Mouse (Mus musculus) adrenal gland (tissue): Measurements from ENCODE around the gene Zcchc4.

Experiments used
- intact Hi-C: fragments of 180-260 bp; cut with DNase I; formaldehyde crosslinking; loops from one replicate; pipeline ENCODE4 v1.15.1; 2025

The Zcchc4 gene

DNA sequence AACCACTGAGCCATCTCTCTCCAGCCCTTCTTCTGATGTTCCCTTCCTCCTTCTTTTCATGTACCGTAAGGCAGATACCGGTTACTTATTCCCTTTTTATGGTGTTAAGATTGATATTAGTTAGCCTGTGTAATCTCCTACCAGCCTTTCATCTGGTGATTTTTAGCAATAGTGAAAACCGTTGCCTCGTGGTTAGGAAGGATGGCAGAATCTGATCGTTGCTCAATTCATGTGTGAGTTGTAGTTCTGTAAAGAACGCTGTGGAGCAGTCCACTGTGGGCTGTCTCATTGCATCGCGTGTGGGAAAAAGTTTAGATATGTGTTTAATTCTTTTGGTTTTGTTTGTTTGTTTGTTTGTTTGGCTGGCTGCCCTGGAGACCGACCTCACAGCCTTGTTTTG lies 18.0 kb downstream of the Zcchc4 start:
- intact Hi-C loops, result no loop called here

GRCm38 (mm10) chr5:52794109-52794508 lies 18.9 kb downstream of the Zcchc4 start:
- intact Hi-C loops, result no loop called here

GRCm38 (mm10) chr5:52799274-52799985 lies 24.2 kb downstream of the Zcchc4 start:
- intact Hi-C loops, result no loop called here

GRCm38 (mm10) chr5:52805801-52806200 lies 30.6 kb downstream of the Zcchc4 start:
- intact Hi-C loops, result no loop called here

DNA sequence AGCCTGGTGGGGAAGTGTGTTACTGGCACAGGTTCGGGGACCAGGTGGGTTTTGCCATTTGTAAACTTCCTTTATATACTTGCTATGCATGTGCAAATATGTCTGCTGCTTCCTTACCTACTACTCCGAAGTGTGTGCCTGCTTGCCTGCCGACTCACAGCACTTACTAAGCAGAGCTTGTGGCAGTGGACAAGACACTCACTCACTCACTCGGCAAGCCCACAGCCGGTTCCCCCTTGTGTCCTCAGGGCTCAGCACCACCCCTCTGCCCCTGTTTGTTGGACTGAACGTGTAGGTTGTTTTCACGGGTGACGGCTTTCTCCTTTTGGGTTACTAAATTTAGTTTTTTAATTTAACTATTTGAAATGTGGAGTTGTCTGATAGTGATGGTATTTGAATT lies 31.1 kb downstream of the Zcchc4 start:
- intact Hi-C loops, result no loop called here

DNA sequence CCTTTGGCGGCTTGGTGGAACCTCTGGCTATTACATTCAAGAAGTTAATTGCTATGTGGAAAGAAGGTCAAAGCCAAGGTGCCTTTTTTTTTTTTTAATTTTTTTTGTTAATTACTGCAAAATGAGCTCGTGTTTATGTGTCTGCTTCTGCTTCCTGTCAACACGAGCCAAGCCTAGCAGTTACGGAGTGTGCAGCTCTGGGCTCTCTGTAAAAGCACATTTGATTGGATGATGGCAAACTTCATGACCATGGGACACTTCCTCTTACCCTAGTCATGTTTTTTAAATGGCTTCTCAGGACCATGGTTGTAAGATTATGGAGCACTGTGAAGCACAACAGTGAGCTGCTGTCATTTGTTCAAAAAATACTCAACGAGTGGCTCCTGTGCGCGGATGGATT lies 31.8 kb downstream of the Zcchc4 start:
- intact Hi-C loops, result no loop called here

DNA sequence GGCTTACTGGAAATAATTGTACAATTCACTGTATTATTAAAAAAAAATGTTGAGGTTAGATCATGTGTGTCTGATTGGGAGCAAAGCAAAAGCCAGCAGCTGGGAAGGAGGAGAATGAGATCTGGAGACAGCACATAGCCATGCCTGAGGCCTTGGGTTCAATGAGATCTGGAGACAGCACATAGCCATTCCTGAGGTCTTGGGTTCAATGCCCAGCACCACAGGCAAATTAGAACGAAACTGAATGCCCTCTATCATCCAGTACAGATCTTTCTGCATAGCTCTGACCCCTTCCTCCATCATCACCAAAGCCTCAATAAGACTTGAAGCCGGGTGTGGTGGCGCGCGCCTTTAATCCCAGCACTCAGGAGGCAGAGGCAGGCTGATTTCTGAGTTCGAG lies 35.2 kb downstream of the Zcchc4 start:
- intact Hi-C loops, result loop anchor here (10.0 kb wide), 1 partner anchor 146 kb away; the partner anchor contains the start of gene Sepsecs

DNA sequence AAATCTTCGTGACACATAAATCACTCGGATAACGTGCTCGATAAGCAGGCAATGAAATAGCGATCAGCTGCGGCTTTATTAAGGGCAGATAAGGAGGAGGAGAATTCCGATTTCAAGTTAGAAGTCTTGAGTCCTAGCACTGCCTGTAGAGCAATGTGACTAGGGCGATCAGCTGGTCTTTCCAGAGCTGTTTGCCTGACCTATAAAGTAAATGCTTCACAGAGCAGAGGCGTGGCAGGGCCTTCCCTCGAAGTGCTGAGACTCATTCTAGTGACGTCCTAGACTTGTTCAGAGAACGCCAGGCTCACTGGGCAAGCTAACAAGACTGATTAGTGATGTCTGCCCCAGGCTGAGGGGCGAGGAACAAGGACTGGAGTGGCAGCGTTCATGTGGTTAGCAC lies 35.8 kb downstream of the Zcchc4 start:
- intact Hi-C loops, result loop anchor here (10.0 kb wide), 1 partner anchor 146 kb away; the partner anchor contains the start of gene Sepsecs

DNA sequence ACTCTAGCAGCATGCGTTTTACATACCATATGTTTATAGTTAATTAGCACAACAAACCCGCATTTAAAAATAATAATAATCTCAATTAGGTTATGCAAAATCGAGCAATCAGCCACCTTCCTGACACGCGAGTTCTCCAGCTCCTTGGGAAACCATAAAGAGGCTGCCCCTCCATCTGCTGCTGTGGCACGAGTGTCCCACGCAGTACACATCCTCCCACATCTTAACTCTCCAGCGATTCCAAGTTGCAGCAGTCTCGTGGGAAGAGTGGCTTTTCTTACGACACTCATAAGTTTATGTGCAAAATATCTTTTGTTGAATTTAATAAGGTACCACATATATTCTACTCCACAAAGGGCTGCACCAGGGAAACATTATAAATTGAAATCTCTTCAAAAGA lies 37.2 kb downstream of the Zcchc4 start:
- intact Hi-C loops, result loop anchor here (10.0 kb wide), 1 partner anchor 148 kb away; the partner anchor contains the start of gene Sepsecs

- intact Hi-C loops, result loop anchor here (10.0 kb wide), 1 partner anchor 149 kb away; the partner anchor contains the start of gene Sepsecs
These were observed 38.1 kb downstream of the Zcchc4 start for GRCm38 (mm10) chr5:52813312-52813711.

- intact Hi-C loops, result loop anchor here (10.0 kb wide), 1 partner anchor 154 kb away; the partner anchor contains the start of gene Sepsecs
These were observed 43.5 kb downstream of the Zcchc4 start for GRCm38 (mm10) chr5:52818676-52819075.

DNA sequence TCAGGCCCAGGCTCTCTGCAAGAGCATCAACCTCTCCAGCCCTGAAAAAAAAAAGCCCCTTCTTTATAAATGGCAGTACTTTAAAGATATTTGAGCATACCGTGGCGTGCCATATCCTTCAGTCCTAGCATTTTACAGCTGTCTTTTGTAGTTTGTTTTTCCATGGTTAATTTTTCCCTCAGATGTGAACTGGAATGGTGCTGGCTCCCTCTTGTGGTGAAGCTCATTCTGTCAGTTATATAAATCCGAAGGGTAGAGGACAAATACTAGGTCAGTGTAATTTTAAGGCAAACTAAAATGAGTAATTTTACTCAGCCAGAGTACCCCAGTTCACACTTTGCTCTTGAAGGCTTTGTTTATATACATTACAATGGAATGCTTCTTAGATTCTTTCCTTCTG lies 46.5 kb downstream of the Zcchc4 start:
- intact Hi-C loops, result loop anchor here (10.0 kb wide), 1 partner anchor 307 kb away; no protein-coding TSS in a partner anchor

DNA sequence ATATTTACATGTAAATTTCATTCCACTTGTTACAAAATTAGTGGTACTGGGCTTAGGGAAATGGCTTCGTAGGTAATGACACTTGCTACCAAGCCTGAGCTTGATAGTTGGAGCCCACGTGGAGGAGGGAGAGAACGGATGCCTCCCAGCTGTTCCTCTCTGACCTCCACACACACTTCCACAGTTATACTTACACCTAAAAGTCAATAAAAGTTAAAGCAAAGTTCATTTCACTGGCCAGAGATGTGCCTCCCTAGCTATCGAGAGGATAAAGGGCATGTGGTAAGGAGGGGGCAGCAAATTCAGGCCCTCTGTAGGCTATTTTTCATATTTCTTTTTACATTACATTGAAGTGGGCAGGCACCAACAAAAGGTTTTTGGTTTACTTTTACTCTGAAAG lies 52.7 kb downstream of the Zcchc4 start:
- intact Hi-C loops, result loop anchor here (10.0 kb wide), 1 partner anchor 313 kb away; no protein-coding TSS in a partner anchor

DNA sequence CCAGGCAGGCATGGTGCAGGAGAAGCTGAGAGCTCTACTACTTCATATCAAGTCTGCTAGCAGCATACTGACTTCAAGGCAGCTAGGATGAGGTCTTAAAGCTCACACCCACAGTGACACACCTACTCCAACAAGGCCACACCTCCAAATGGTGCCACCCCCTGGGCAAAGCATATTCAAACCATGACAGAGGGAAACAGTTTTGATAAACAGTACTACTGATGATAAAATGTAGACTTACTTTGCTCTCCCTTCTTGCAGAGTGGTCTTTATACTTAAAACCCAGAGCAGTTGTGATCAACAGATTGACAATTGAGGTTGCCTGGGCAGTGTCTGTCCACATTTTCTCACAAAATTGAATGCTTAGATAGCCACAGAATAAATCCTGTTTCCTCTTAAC lies 57.8 kb downstream of the Zcchc4 start:
- intact Hi-C loops, result no loop called here

DNA sequence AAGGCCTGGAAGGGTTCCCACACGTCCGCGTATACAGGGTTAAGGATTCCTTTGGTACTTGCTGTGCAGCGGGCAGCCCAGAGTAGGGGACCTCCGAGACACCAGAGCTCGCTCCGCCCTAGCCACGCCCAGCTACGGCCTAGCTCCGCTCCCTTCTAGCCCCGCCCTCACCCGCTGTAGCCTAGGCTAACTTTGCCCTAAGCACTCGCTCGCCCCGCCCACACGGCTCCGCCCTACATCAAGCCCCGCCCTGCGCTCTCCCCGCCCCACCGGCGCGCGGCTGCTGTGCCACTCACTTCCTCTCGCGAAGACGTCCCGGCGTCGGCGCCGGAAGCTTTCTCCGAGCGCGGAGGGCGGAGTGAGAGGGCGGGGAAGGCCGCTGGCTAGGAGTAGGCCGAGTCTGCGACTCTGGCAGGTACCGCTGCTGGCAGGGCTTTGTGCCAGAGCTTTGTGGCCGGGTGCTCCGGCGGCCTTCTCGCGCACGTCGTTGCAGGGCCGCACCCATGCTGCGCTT lies 58.6 kb downstream of the Zcchc4 start, which contains the start of gene Anapc4:
Anapc4 (plus strand) TSS at position 252 of the 514 bp plus-strand sequence.
- intact Hi-C loops, result no loop called here

DNA sequence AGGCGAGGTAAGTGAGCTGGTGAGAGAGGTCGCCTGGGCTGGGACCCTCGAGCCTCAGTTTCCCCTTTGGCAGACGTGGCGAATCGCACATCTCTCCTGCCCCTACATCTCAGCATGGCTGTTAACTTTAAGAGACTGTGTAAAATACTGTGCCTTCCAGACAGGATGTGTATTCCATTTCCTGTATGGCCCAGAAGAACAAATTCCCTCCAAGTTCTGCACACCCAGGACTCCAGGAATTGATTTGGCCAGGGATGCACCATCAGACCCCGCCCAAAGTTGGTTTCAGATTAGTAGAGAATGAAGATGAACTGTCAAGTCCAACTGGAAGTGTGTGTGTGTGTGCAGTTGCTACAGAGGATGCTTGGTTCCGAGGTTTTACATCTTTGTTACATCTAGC lies 59.2 kb downstream of the Zcchc4 start:
- intact Hi-C loops, result no loop called here

DNA sequence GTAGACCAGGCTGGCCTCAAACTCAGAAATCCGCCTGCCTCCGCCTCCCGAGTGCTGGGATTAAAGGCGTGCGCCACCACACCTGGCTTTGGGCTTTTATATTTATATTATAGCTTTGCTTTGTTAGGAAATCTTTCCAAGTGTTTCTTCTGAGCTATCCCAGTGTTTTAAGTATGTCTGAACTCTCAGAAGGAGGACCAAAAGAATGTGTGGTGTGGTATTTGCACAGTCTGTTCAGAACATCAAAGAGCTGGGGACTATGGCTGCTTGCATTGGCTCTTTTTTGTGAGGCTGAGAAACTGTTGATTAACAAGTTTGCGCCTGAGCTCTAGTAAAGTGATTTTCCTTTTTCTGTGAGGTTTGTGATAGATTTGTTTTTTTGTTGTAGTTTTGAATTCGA lies 69.1 kb downstream of the Zcchc4 start:
- intact Hi-C loops, result loop anchor here (5.0 kb wide), 1 partner anchor 43 kb away; no protein-coding TSS in a partner anchor

DNA sequence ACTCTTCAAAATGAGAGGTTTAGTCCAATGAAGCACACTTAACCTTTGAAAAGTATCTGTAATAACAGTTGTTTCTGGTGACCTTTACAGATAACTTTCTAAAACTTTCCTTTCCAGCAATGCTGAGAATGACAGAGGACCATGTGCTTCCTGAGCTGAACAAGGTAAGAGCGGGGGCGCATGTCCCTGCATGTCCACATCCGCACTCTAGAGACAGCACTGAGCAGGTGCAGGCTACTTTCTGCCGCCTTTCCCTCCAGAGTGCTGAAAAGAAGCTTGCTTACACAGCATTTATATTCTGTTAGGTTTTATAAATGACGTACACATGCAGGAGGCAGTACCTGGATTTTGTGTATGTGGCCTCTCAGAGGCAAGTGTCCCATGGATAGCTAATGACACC lies 80.5 kb downstream of the Zcchc4 start:
- intact Hi-C loops, result no loop called here

- intact Hi-C loops, result no loop called here
These were observed 89.2 kb downstream of the Zcchc4 start for GRCm38 (mm10) chr5:52864446-52864845.

GRCm38 (mm10) chr5:52865825-52866224 lies 90.6 kb downstream of the Zcchc4 start:
- intact Hi-C loops, result no loop called here

- intact Hi-C loops, result no loop called here
These were observed 91.3 kb downstream of the Zcchc4 start for GRCm38 (mm10) chr5:52866361-52867155.
